Mouse (Mus musculus) lung, postnatal 0 days (tissue): ENCODE data around the gene Wdr83.

Experiments used
- CTCF ChIP-seq: IDR thresholded peaks from 2 replicates; pipeline ENCODE4 v1.5.1; 2016; ENCODE audit warnings: antibody characterized with exemption, mild to moderate bottlenecking
- EP300 ChIP-seq: IDR thresholded peaks from 2 replicates; pipeline ENCODE4 v1.6.1; 2016; ENCODE audit warnings: antibody characterized with exemption, mild to moderate bottlenecking, control low read depth

GRCm38 (mm10) chr8:85034764-85035163 lies 46.3 kb downstream of the Wdr83 start:
- TF ChIP-seq CTCF: no peak
- TF ChIP-seq EP300: no peak
